Mouse (Mus musculus) limb, embryonic 11.5 days (tissue): ENCODE data around the gene Otud7a. TPM values are rescaled to one million over a fixed set of nuclear protein-coding genes. Genes with fewer than 3 reads are reported as not detected.
A peak's percentile ranks its signal among the peaks of the same experiment; 100 is the strongest.
"Not testable (repeated sequence)": the region's sequence is repeated elsewhere in the genome, so short reads cannot be mapped to it uniquely, and the experiment has no call there.

Experiments
- ATAC-seq: fragments of 200-750 bp; cut with Nextera tagmentation; 2 replicates; pipeline ENCODE4 v1.8.0; 2017; ENCODE audit warnings: low read depth; ENCODE audit not compliant: insufficient number of reproducible peaks, low FRiP score, low TSS enrichment
- DNase-seq: peaks from one replicate; pipeline ENCODE4 v3.0.0-alpha.2; 2015; ENCODE audit warnings: low spot score
- H3K27ac ChIP-seq: fragments of 300-500 bp; sonication (generic); replicated peaks from 2 replicates; pipeline ENCODE4 v1.5.1; 2014; ENCODE audit warnings: low read depth, mild to moderate bottlenecking, low read length
- H3K27me3 ChIP-seq: fragments of 300-500 bp; sonication (generic); 2 replicates; pipeline ENCODE4 v1.6.1; 2014; ENCODE audit warnings: mild to moderate bottlenecking, low read length, mixed read lengths; ENCODE audit not compliant: control insufficient read depth, insufficient read depth
- H3K36me3 ChIP-seq: fragments of 300-500 bp; sonication (generic); 2 replicates; pipeline ENCODE4 v1.6.1; 2014; ENCODE audit warnings: mild to moderate bottlenecking, low read length, moderate library complexity, mixed read lengths; ENCODE audit not compliant: control insufficient read depth, insufficient read depth
- H3K4me1 ChIP-seq: fragments of 300-500 bp; sonication (generic); 2 replicates; pipeline ENCODE4 v1.6.1; 2014; ENCODE audit warnings: low read length, mixed read lengths; ENCODE audit not compliant: control insufficient read depth, insufficient read depth
- H3K4me2 ChIP-seq: fragments of 300-500 bp; sonication (generic); 2 replicates; pipeline ENCODE4 v1.6.1; 2014; ENCODE audit warnings: low read depth, mild to moderate bottlenecking, moderate library complexity; ENCODE audit not compliant: severe bottlenecking
- H3K4me3 ChIP-seq: fragments of 300-500 bp; sonication (generic); 2 replicates; pipeline ENCODE4 v1.5.1; 2014; ENCODE audit warnings: low read depth, low read length
- H3K9ac ChIP-seq: fragments of 300-500 bp; sonication (generic); 2 replicates; pipeline ENCODE4 v1.6.1; 2014; ENCODE audit warnings: mild to moderate bottlenecking, low read length
- H3K9me3 ChIP-seq: fragments of 300-500 bp; sonication (generic); 2 replicates; pipeline ENCODE4 v1.6.1; 2016; ENCODE audit warnings: low read length; ENCODE audit not compliant: control insufficient read depth
- WGBS: fragments of 180-500 bp; shearing (Covaris S2); extraction: QIAGEN DNeasy Blood & Tissue Kit; methylation state at CpG from one replicate; pipeline ENCODE4 v1.1.7; 2014; 5-methylcytosine and 5-hydroxymethylcytosine counted together
- polyA plus RNA-seq: library from polyadenylated mRNA; unstranded; fragments of >200 nt; fragmentation: Nextera tagmentation; extraction: Ambion mirVana; gene quantifications from 2 replicates; pipeline ENCODE4 v1.2.1, GENCODE M21; 2014

Gene Otud7a
- polyA plus RNA-seq, 1 experiment from 2014 or later: 0.25 TPM

DNA sequence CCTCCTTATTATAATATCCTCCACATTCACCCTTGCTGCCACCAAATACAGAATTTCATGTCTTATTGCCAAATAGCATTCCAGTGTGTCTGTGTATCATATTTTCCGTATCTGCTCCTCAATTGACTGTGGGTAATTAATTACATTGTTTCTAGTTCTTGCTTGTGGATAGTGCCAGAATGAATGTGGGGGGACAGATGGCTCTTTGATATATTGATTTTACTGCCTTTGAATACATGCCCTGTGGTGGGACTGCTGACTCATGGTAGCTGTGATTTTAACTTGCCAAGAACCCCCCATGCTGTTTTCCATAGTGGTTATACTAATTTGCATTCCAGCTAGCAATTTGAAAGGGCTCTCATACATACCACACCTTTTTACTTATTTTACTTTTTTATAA is 215.7 kb downstream of the Otud7a start:
- DNase-seq (no peak), ATAC-seq (no peak)
- Histone ChIP-seq H3K9me3 (no peaks in the 10 kb centered on the region), H3K4me1 (no peaks in the 10 kb centered on the region), H3K36me3 (no peaks in the 10 kb centered on the region), H3K9ac (no peak overlapping the region), H3K4me3 (no peak overlapping the region), H3K27ac (no peak overlapping the region), H3K4me2 (no peak overlapping the region), H3K27me3 (no peaks in the 10 kb centered on the region)
- 82% methylated on average over 1 of the region's 1 CpGs for WGBS

DNA sequence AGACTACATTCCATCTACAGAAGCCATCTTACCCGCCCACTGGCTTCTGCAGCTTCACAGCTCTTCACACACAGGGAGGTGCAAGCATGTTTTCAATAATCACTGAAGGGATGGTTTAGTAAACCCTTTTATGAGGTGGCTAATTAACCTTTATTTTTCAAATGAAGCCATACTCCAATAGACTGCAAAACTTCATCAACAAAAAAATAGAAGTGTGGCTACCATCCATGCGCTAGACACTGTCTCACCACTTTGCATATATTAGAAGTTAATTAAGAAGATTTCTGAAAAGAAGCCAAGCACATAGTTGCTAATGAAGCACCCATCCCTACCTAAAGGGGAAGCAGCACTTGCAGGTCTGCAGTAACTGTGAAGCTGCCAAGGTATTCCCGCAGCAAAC is 218.2 kb downstream of the Otud7a start:
- H3K4me3 ChIP-seq: no peak overlapping the region
- 80% methylated on average over 3 of the region's 3 CpGs for WGBS
- H3K4me1 ChIP-seq: no peaks in the 10 kb centered on the region
- no peak overlapping the region for H3K27ac ChIP-seq
- H3K9ac ChIP-seq: no peak overlapping the region
- H3K36me3 ChIP-seq: no peaks in the 10 kb centered on the region
- H3K27me3 ChIP-seq: no peaks in the 10 kb centered on the region
- H3K4me2 ChIP-seq: no peak overlapping the region
- H3K9me3 ChIP-seq: no peaks in the 10 kb centered on the region
- no peak for ATAC-seq
- no peak for DNase-seq

DNA sequence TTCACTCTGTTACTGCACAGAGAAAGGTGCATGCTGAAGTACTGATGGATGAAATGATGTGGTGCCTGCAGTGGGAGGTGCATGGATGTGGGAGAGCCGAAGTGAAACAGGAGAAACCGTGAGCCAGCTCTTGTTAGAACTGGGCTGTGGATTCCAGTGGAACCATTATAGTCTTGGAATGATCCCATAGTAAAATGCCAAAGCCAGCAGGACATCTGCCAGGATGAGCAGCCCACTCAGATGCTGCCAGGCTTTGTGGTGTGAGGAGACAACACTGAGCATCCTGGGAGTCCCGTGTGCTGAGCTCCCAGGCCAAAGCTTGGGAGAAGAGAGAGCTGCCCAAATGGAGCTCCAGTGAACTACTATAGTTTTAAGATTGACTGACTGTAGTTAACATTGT is 220.9 kb downstream of the Otud7a start:
- Histone ChIP-seq H3K27me3 (no peaks in the 10 kb centered on the region), H3K4me2 (no peak overlapping the region), H3K27ac (no peak overlapping the region), H3K9ac (no peak overlapping the region), H3K9me3 (no peaks in the 10 kb centered on the region), H3K4me1 (no peaks in the 10 kb centered on the region), H3K4me3 (no peak overlapping the region), H3K36me3 (no peaks in the 10 kb centered on the region)
- DNase-seq: no peak
- no peak for ATAC-seq
- 93% methylated on average over 3 of the region's 3 CpGs for WGBS

DNA sequence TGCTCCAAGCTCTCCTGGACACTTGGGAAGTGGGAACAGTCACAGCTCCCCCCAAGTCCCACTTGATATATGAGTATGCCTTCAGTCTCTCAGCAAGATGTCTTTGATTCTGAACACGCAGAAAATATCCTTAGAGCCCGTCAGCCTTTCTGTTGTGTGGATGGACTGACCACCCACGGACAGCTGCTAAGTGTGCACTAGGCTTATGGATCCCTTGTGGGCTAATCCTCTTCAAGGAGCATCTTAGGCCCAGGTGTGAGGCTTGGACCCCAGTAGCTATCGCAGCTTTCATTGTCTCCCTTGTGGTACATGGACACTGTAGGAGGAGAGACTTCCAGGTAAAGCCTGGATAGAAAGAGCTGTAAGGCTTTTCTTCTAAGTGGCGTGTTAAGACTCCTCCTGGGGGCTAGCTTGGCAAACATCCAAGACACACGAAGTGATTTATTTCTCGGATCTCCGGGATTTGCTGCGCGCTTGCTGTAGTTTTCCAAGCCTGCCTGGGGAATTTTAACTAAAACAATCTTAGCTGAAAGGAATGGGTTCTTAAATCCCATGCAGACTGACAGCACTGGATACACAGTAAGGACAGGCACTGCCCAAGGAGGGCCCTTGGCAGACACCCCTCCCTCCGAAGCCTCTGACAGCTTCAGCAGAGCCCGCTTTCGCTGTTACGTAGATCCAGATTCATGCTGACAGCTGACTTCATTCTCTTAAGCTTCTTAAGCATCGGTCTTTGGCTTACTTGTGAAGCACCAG is 223.6 kb downstream of the Otud7a start:
- no peak for ATAC-seq
- no peak for DNase-seq
- Histone ChIP-seq H3K4me2 (no peak overlapping the region), H3K4me1 (no peaks in the 10 kb centered on the region), H3K27ac (no peak overlapping the region), H3K9ac (no peak overlapping the region), H3K27me3 (no peaks in the 10 kb centered on the region), H3K9me3 (no peaks in the 10 kb centered on the region), H3K36me3 (no peaks in the 10 kb centered on the region), H3K4me3 (no peak overlapping the region)
- 75% methylated on average over 15 of the region's 15 CpGs for WGBS

DNA sequence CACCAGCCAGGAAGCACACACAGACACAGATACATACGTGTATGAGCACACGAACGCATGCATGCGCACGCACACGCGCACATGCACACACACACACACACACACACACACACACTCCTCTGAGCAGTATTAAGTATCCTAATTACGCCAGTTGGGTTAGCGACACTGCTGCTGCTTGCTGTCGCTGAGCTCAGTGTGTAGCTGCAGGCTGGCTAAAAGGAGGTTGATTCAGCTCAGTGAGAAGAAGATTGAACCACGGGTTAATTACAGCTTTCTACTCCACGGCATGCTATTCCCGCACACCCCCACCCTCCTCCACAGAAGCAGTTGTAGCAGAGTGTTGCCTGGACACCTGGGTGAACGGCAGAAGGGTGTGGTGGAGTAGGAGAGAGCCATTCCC is 224.4 kb downstream of the Otud7a start:
- ATAC-seq (no peak), DNase-seq (peak; percentile 15)
- Histone ChIP-seq H3K4me3 (no peak overlapping the region), H3K9ac (no peak overlapping the region), H3K4me2 (no peak overlapping the region), H3K27me3 (no peaks in the 10 kb centered on the region), H3K36me3 (no peaks in the 10 kb centered on the region), H3K27ac (no peak overlapping the region), H3K4me1 (no peaks in the 10 kb centered on the region), H3K9me3 (no peaks in the 10 kb centered on the region)
- WGBS: 77% methylated on average over 14 of the region's 14 CpGs

DNA sequence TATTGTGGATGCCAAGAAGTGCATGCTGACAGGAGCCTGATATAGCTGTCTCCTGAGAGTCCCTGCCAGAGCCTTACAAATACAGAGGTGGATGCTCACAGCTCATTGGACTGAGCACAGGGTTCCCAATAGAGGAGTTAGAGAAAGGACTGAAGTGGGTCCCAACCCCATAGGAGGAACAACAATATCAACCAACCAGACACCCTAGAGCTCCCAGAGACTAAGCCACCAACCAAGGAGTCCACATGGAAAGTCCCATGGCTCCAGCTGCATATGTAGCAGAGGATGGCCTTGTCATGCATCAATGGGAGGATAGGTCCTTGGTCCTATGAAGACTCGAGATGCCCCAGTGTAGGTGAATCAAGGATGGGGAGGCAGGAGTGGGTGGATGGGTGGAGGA is 226.4 kb downstream of the Otud7a start:
- H3K27me3 ChIP-seq: not testable (repeated sequence)

DNA sequence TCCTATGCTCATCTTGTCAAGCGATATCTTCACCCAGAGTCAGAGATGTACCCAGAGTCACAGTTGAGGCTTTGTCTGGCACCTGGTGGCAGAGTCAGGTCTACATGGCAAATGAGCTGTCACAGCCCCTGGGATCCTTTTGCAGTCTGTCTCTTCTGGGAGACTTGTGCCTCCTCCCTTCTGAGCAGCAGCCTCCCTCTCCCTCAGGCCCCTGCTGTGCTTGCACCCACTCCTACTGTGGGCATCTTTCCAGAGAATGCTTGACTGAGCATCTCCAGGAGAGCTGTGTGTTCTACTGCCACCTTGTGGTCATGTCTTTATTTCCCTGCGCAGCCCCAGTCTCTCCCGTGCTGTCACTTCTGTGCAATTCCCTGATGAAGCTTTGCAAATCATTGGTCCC is 227.4 kb downstream of the Otud7a start:
- no peak overlapping the region for H3K27ac ChIP-seq
- no peaks in the 10 kb centered on the region for H3K9me3 ChIP-seq
- no peak overlapping the region for H3K4me3 ChIP-seq
- H3K4me1 ChIP-seq: no peaks in the 10 kb centered on the region
- no peaks in the 10 kb centered on the region for H3K27me3 ChIP-seq
- ATAC-seq (peak; percentile 78; the same call in 1 of the 2 replicates), DNase-seq (peak; percentile 69)
- H3K4me2 ChIP-seq: no peak overlapping the region
- WGBS: 21% methylated on average over 3 of the region's 3 CpGs
- no peak overlapping the region for H3K9ac ChIP-seq
- no peaks in the 10 kb centered on the region for H3K36me3 ChIP-seq

More for the DNA sequence above, 226.4 kb downstream of the Otud7a start:
- not testable (repeated sequence) for H3K4me1 ChIP-seq, H3K4me2 ChIP-seq, H3K36me3 ChIP-seq, DNase-seq, H3K9me3 ChIP-seq, H3K4me3 ChIP-seq, ATAC-seq, H3K9ac ChIP-seq, H3K27ac ChIP-seq
- 69% methylated on average over 1 of the region's 1 CpGs for WGBS

DNA sequence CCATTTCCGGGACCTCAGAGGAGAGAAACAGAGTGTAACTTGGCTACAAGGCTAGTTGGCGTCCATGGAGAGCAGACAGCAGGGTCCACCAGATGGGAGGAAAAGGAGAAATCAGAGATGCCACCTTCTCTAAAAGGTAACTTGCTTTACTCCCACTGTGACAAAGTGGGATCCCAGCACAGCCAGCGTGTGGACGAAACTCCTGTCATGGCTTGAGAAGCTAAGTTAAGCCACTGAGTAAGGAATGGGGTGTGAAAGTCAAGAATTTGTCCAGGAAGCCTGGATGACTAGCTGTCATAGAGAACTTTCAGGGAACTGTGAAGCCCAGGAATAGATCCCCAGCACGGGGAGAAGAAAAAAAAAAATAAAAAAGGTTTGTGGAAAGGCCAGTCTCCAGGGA is 232.1 kb downstream of the Otud7a start:
- 79% methylated on average over 5 of the region's 5 CpGs for WGBS
- H3K9me3 ChIP-seq: no peaks in the 10 kb centered on the region

DNA sequence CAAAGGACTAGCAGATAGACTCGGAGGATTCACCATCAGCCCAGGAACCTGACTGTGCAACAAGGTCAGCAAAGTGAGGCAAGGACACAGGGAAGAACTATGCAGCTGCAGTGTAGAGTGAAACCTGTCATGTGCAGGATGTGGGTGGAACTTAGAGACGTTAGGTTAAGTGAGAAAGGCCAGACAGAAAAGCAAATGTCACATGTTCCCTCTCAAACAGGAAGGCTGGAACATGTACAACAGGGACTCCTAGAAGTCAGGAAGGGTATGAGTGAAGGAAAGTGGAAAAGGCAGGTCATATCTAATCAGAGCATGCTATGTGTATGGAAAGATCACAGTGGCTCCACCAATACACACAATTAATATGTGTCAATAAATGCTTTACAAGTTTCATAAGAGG is 232.6 kb downstream of the Otud7a start:
- no peaks in the 10 kb centered on the region for H3K27me3 ChIP-seq
- H3K9me3 ChIP-seq: no peaks in the 10 kb centered on the region
- 65% methylated on average over 2 of the region's 2 CpGs for WGBS
- no peaks in the 10 kb centered on the region for H3K36me3 ChIP-seq
- H3K4me3 ChIP-seq: no peak overlapping the region
- no peak overlapping the region for H3K9ac ChIP-seq
- no peak overlapping the region for H3K27ac ChIP-seq
- no peak overlapping the region for H3K4me2 ChIP-seq
- H3K4me1 ChIP-seq: no peaks in the 10 kb centered on the region
- ATAC-seq (no peak), DNase-seq (no peak)

More for the DNA sequence above, 232.1 kb downstream of the Otud7a start:
- H3K27me3 ChIP-seq: no peaks in the 10 kb centered on the region
- H3K4me1 ChIP-seq: no peaks in the 10 kb centered on the region
- no peak overlapping the region for H3K9ac ChIP-seq
- no peak for DNase-seq
- H3K27ac ChIP-seq: no peak overlapping the region
- no peak for ATAC-seq
- no peaks in the 10 kb centered on the region for H3K36me3 ChIP-seq
- no peak overlapping the region for H3K4me3 ChIP-seq
- H3K4me2 ChIP-seq: no peak overlapping the region
